Mouse (Mus musculus): Measurements from ENCODE around the gene Tmem158.

The Tmem158 gene

GRCm38 (mm10) chr9:123243988-123244387 lies 16.6 kb downstream of the Tmem158 start:
- DNase-seq: no peak

GRCm38 (mm10) chr9:123241191-123241590 lies 19.4 kb downstream of the Tmem158 start:
- no peak for DNase-seq

GRCm38 (mm10) chr9:123240751-123241150 lies 19.8 kb downstream of the Tmem158 start:
- no peak for DNase-seq

DNA sequence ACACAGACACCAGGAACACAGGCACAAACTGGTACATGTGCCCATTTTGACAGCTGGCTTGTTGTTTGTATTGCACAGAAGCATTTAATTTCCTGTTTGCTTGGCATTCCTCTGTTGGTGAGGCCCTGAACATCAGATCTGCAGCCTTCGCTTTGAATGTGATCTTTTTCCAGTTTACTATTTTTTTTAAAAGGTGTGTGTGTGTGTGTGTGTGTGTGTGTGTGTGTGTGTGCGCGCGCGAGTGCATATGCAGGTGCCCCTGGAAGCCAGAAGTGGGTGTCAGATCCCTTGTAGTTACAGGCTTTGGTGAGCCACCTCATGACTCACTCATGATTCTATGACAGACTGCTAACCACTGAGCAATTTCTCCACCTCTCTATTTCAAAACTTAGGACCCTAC lies 20.3 kb downstream of the Tmem158 start:
- no peak for DNase-seq

DNA sequence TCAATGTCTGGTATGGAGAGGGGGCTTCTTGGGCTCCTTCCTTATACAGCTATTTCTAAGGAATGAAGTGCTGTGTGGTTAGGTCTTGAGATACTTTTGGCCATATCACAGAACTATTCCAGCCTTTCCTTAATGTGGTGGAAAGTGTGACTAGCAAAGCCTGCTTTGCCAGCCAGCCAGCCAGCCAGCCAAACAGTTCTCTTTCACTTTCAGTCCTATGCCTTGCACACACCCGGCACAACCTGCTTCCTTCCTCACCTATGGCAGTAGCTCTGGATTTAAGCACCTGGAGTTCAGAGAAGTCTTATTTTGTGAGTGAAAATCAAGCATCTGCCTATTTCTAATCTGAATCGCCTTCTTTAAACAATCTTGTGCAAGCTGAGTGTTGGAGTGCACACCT lies 20.9 kb downstream of the Tmem158 start:
- DNase-seq: no peak

DNA sequence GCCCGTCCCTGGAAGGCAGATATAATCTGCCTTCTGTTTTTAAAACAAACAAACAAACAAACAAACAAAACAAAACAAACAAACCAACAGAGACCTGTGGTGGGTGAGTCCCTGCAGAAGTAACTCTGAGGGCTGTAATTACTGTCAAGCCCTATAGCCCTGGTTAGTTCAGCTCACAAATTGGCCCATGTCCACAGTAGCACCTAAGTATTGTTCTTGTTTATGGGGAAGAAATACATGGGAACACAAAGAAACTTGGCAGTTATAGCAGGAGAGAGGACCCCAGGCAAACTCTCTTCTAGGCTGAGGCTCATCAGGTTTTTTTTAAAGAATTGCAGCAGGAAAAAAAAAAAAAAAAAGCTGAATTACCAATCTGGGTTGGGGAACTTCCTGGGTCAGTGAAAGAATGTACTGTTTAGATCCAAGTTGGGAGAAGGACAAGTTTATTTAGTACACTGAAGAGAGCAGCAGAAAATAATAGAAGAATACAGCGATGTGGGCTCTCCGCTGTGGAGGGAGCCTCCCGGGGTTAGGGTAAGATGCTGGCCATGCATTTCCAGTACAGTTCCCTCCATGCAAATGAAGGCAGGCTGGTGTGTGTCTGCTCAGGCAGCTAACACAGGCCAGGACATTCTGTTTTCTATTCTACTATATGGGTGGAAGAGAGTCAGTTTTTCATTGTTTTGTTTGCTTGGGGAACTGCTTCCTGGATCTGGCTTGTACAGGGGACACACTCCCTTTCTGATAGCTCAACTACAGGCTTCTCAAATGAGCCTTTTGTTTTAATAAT lies 22.1 kb downstream of the Tmem158 start:
- DNase-seq: no peak

- DNase-seq: no peak
These were observed 22.8 kb downstream of the Tmem158 start for GRCm38 (mm10) chr9:123237739-123238138.

DNA sequence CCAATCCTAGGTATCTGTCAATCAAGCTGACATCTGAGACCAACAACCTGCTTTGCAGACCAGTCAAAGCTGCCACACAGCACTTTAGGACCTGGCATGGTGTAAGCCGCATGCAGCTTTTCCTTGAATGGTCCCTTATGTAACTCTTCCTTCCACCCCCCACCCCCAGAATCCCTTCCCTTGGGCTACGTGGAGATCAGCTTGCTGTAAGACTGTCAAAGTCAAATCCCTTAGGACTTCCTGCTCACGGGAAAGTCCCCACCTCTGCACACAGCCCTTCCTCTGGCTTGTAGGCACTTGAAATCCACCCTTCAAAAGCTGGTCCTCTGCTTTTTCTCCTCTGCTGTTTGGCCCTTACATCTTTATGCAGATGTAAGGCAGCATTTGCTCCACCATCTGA lies 24.9 kb downstream of the Tmem158 start:
- no peak for DNase-seq

GRCm38 (mm10) chr9:123229826-123230225 lies 30.7 kb downstream of the Tmem158 start:
- no peak for DNase-seq

- DNase-seq: no peak
These were observed 31.9 kb downstream of the Tmem158 start for GRCm38 (mm10) chr9:123228671-123229070.

DNA sequence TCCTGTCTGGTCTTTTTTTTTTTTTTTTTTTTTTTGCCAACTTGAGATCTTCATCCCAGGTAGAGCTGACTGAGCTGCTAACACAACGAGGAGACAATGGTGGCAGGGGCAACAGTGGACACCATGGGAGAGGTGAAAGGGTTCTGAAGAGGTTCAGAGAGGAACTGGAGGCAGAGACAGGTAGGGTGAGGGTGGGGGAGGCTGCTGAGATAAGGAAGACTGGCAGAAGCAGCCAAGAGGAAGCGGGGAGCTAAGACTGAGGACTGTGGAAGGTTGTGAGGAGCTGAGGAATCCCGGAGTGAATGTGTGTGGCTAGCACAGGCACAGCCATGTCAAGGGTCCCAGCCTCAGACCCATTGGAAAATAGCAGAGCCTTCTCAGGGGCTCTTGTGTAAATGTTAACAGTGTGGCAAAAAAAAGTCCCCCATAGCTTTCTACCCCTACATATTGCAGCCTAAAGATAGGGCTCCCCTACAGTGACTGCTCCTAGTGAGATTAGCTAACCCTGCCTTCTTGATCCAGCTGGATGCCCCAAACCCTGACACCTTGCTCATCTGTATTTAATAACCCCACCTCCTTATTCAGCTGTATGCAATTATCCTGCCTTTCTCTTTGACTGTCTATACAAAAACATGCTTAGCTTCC lies 33.3 kb downstream of the Tmem158 start:
- DNase-seq: no peak

GRCm38 (mm10) chr9:123224863-123225431 lies 35.6 kb downstream of the Tmem158 start:
- no peak for DNase-seq

- no peak for DNase-seq
These were observed 40.7 kb downstream of the Tmem158 start for GRCm38 (mm10) chr9:123219826-123220225.

- DNase-seq: peak; percentile 6
These were observed 44.7 kb downstream of the Tmem158 start, which contains the start of gene Cdcp1 for GRCm38 (mm10) chr9:123215621-123216440. Gene Cdcp1 (minus strand): TSS chr9:123216038.

- no peak for DNase-seq
These were observed 47.2 kb downstream of the Tmem158 start for GRCm38 (mm10) chr9:123213371-123213770.

Data from thymus, postnatal 14 days (tissue).